Mouse (Mus musculus): Measurements from ENCODE around the gene Zbtb16.

The Zbtb16 gene

GRCm38 (mm10) chr9:48826377-48826889 is 9.6 kb downstream of the Zbtb16 start:
- DNase-seq (ENCODE audit: low read depth, low spot score) = no peak

GRCm38 (mm10) chr9:48824533-48825130 is 11.4 kb downstream of the Zbtb16 start:
- DNase-seq (ENCODE audit: low read depth, low spot score) = no peak

GRCm38 (mm10) chr9:48823851-48824250 is 12.2 kb downstream of the Zbtb16 start:
- no peak for DNase-seq (ENCODE audit: low read depth, low spot score)

GRCm38 (mm10) chr9:48823319-48823705 is 12.7 kb downstream of the Zbtb16 start:
- DNase-seq (ENCODE audit: low read depth, low spot score) = no peak

- no peak for DNase-seq (ENCODE audit: low read depth, low spot score)
Measured at GRCm38 (mm10) chr9:48822586-48823318, 13.3 kb downstream of the Zbtb16 start.

GRCm38 (mm10) chr9:48821916-48822585 is 14.0 kb downstream of the Zbtb16 start:
- no peak for DNase-seq (ENCODE audit: low read depth, low spot score)

- no peak for DNase-seq (ENCODE audit: low read depth, low spot score)
Measured at GRCm38 (mm10) chr9:48821431-48821830, 14.6 kb downstream of the Zbtb16 start.

GRCm38 (mm10) chr9:48820791-48821190 is 15.2 kb downstream of the Zbtb16 start:
- DNase-seq (ENCODE audit: low read depth, low spot score) = no peak

GRCm38 (mm10) chr9:48819695-48820094 is 16.3 kb downstream of the Zbtb16 start:
- no peak for DNase-seq (ENCODE audit: low read depth, low spot score)

- DNase-seq (ENCODE audit: low read depth, low spot score) = no peak
Measured at GRCm38 (mm10) chr9:48819137-48819536, 16.9 kb downstream of the Zbtb16 start.

- DNase-seq (ENCODE audit: low read depth, low spot score) = no peak
Measured at GRCm38 (mm10) chr9:48817907-48818306, 18.1 kb downstream of the Zbtb16 start.

GRCm38 (mm10) chr9:48817399-48817793 is 18.6 kb downstream of the Zbtb16 start:
- DNase-seq (ENCODE audit: low read depth, low spot score) = no peak

GRCm38 (mm10) chr9:48816678-48817398 is 19.2 kb downstream of the Zbtb16 start:
- DNase-seq (ENCODE audit: low read depth, low spot score) = no peak

GRCm38 (mm10) chr9:48816157-48816556 is 19.9 kb downstream of the Zbtb16 start:
- DNase-seq (ENCODE audit: low read depth, low spot score) = no peak

GRCm38 (mm10) chr9:48814881-48815495 is 21.0 kb downstream of the Zbtb16 start:
- no peak for DNase-seq (ENCODE audit: low read depth, low spot score)

- no peak for DNase-seq (ENCODE audit: low read depth, low spot score)
Measured at GRCm38 (mm10) chr9:48813960-48814880, 21.8 kb downstream of the Zbtb16 start.

GRCm38 (mm10) chr9:48812352-48812751 is 23.7 kb downstream of the Zbtb16 start:
- no peak for DNase-seq (ENCODE audit: low read depth, low spot score)

- DNase-seq (ENCODE audit: low read depth, low spot score) = no peak
Measured at GRCm38 (mm10) chr9:48806591-48806990, 29.4 kb downstream of the Zbtb16 start.

- DNase-seq (ENCODE audit: low read depth, low spot score) = no peak
Measured at GRCm38 (mm10) chr9:48805850-48806249, 30.2 kb downstream of the Zbtb16 start.

- no peak for DNase-seq (ENCODE audit: low read depth, low spot score)
Measured at GRCm38 (mm10) chr9:48804509-48804908, 31.5 kb downstream of the Zbtb16 start.
